Mouse (Mus musculus): ENCODE results near the gene Gm11567.
"Not testable (repeated sequence)": the region's sequence is repeated elsewhere in the genome, so short reads cannot be mapped to it uniquely, and the experiment has no call there.

Gm11567 gene

GRCm38 (mm10) chr11:99878887-99879286 lies at the start of gene Gm11567:
TSS of gene Gm11567 (plus strand) at chr11:99879187.
- not testable (repeated sequence) for H3K36me3 ChIP-seq (ENCODE audit: control insufficient read depth, insufficient read depth, low read length, poor library complexity, severe bottlenecking); H3K27me3 ChIP-seq (ENCODE audit: control insufficient read depth, insufficient read depth, low read length, poor library complexity, severe bottlenecking); DNase-seq (ENCODE audit: low read depth, low spot score)

- H3K27me3 ChIP-seq (ENCODE audit: control insufficient read depth, insufficient read depth, low read length, poor library complexity, severe bottlenecking), result no peaks in the 10 kb centered on the region
- no peaks in the 10 kb centered on the region for H3K36me3 ChIP-seq (ENCODE audit: control insufficient read depth, insufficient read depth, low read length, poor library complexity, severe bottlenecking)
- DNase-seq (ENCODE audit: low read depth, low spot score), result no peak
These were observed 41.0 kb upstream of the Gm11567 start, which contains the start of gene 2300003K06Rik for GRCm38 (mm10) chr11:99837966-99838365. TSS of gene 2300003K06Rik (minus strand) at chr11:99838066.

- no peak for DNase-seq (ENCODE audit: low read depth, low spot score)
- Histone ChIP-seq H3K27me3 (ENCODE audit: control insufficient read depth, insufficient read depth, low read length, poor library complexity, severe bottlenecking) (no peaks in the 10 kb centered on the region), H3K36me3 (ENCODE audit: control insufficient read depth, insufficient read depth, low read length, poor library complexity, severe bottlenecking) (no peaks in the 10 kb centered on the region)
These were observed 36.8 kb upstream of the Gm11567 start for GRCm38 (mm10) chr11:99842185-99842584.

GRCm38 (mm10) chr11:99846746-99847145 lies 32.2 kb upstream of the Gm11567 start:
- no peaks in the 10 kb centered on the region for H3K27me3 ChIP-seq (ENCODE audit: control insufficient read depth, insufficient read depth, low read length, poor library complexity, severe bottlenecking)
- no peaks in the 10 kb centered on the region for H3K36me3 ChIP-seq (ENCODE audit: control insufficient read depth, insufficient read depth, low read length, poor library complexity, severe bottlenecking)
- no peak for DNase-seq (ENCODE audit: low read depth, low spot score)

GRCm38 (mm10) chr11:99851508-99851907 lies 27.5 kb upstream of the Gm11567 start, which contains the start of gene Krtap4-16:
TSS of gene Krtap4-16 (minus strand) at chr11:99851608.
- H3K36me3 ChIP-seq (ENCODE audit: control insufficient read depth, insufficient read depth, low read length, poor library complexity, severe bottlenecking), result no peaks in the 10 kb centered on the region
- H3K27me3 ChIP-seq (ENCODE audit: control insufficient read depth, insufficient read depth, low read length, poor library complexity, severe bottlenecking), result no peaks in the 10 kb centered on the region
- no peak for DNase-seq (ENCODE audit: low read depth, low spot score)

GRCm38 (mm10) chr11:99854121-99854520 lies 24.9 kb upstream of the Gm11567 start:
- H3K36me3 ChIP-seq (ENCODE audit: control insufficient read depth, insufficient read depth, low read length, poor library complexity, severe bottlenecking), result no peaks in the 10 kb centered on the region
- H3K27me3 ChIP-seq (ENCODE audit: control insufficient read depth, insufficient read depth, low read length, poor library complexity, severe bottlenecking), result no peaks in the 10 kb centered on the region
- no peak for DNase-seq (ENCODE audit: low read depth, low spot score)

- Histone ChIP-seq H3K36me3 (ENCODE audit: control insufficient read depth, insufficient read depth, low read length, poor library complexity, severe bottlenecking) (no peaks in the 10 kb centered on the region), H3K27me3 (ENCODE audit: control insufficient read depth, insufficient read depth, low read length, poor library complexity, severe bottlenecking) (no peaks in the 10 kb centered on the region)
- DNase-seq (ENCODE audit: low read depth, low spot score), result no peak
These were observed 21.4 kb upstream of the Gm11567 start, which contains the start of gene Gm11568 for GRCm38 (mm10) chr11:99857617-99858016. TSS of gene Gm11568 (plus strand) at chr11:99857917.

GRCm38 (mm10) chr11:99858761-99859160 lies 20.2 kb upstream of the Gm11567 start:
- no peak for DNase-seq (ENCODE audit: low read depth, low spot score)
- H3K36me3 ChIP-seq (ENCODE audit: control insufficient read depth, insufficient read depth, low read length, poor library complexity, severe bottlenecking), result no peaks in the 10 kb centered on the region
- no peaks in the 10 kb centered on the region for H3K27me3 ChIP-seq (ENCODE audit: control insufficient read depth, insufficient read depth, low read length, poor library complexity, severe bottlenecking)

- not testable (repeated sequence) for H3K36me3 ChIP-seq (ENCODE audit: control insufficient read depth, insufficient read depth, low read length, poor library complexity, severe bottlenecking); DNase-seq (ENCODE audit: low read depth, low spot score); H3K27me3 ChIP-seq (ENCODE audit: control insufficient read depth, insufficient read depth, low read length, poor library complexity, severe bottlenecking)
These were observed 14.8 kb upstream of the Gm11567 start, which contains the start of gene Gm11559 for GRCm38 (mm10) chr11:99864176-99864575. TSS of gene Gm11559 (plus strand) at chr11:99864476.

- not testable (repeated sequence) for H3K36me3 ChIP-seq (ENCODE audit: control insufficient read depth, insufficient read depth, low read length, poor library complexity, severe bottlenecking); DNase-seq (ENCODE audit: low read depth, low spot score)
These were observed 5.9 kb upstream of the Gm11567 start, which contains the start of gene Krtap9-1 for GRCm38 (mm10) chr11:99873089-99873488. TSS of gene Krtap9-1 (plus strand) at chr11:99873389.

GRCm38 (mm10) chr11:99907620-99908019 lies 28.6 kb downstream of the Gm11567 start, which contains the start of gene Krtap31-1:
TSS of gene Krtap31-1 (plus strand) at chr11:99907920.
- Histone ChIP-seq H3K27me3 (ENCODE audit: control insufficient read depth, insufficient read depth, low read length, poor library complexity, severe bottlenecking) (no peaks in the 10 kb centered on the region), H3K36me3 (ENCODE audit: control insufficient read depth, insufficient read depth, low read length, poor library complexity, severe bottlenecking) (no peaks in the 10 kb centered on the region)
- no peak for DNase-seq (ENCODE audit: low read depth, low spot score)

More at GRCm38 (mm10) chr11:99873089-99873488, 5.9 kb upstream of the Gm11567 start, which contains the start of gene Krtap9-1:
- H3K27me3 ChIP-seq (ENCODE audit: control insufficient read depth, insufficient read depth, low read length, poor library complexity, severe bottlenecking), result not testable (repeated sequence)

- Histone ChIP-seq H3K36me3 (ENCODE audit: control insufficient read depth, insufficient read depth, low read length, poor library complexity, severe bottlenecking) (no peaks in the 10 kb centered on the region), H3K27me3 (ENCODE audit: control insufficient read depth, insufficient read depth, low read length, poor library complexity, severe bottlenecking) (no peaks in the 10 kb centered on the region)
- DNase-seq (ENCODE audit: low read depth, low spot score), result no peak
These were observed 35.5 kb downstream of the Gm11567 start, which contains the start of gene Gm11565 for GRCm38 (mm10) chr11:99914451-99914850. TSS of gene Gm11565 (plus strand) at chr11:99914751.
